Mouse (Mus musculus) small intestine, adult 2 months (tissue): Measurements from ENCODE around the gene Shcbp1l. TPM values are rescaled to one million over a fixed set of nuclear protein-coding genes. Genes with fewer than 3 reads are reported as not detected.
"Not testable (repeated sequence)": the region's sequence is repeated elsewhere in the genome, so short reads cannot be mapped to it uniquely, and the experiment has no call there.

ENCODE experiments used
- H3K27ac ChIP-seq: fragments of 200-500 bp; 2 replicates; pipeline ENCODE4 v1.5.1; 2012; ENCODE audit warnings: low read depth, low read length, control low read depth, inconsistent platforms; ENCODE audit not compliant: insufficient read depth
- H3K27me3 ChIP-seq: fragments of 200-500 bp; 2 replicates; pipeline ENCODE4 v1.6.1; 2012; ENCODE audit warnings: mild to moderate bottlenecking, moderate library complexity, low read length, inconsistent platforms; ENCODE audit not compliant: control insufficient read depth, insufficient read depth
- H3K36me3 ChIP-seq: fragments of 200-500 bp; 2 replicates; pipeline ENCODE4 v1.6.1; 2012; ENCODE audit warnings: mild to moderate bottlenecking, low read length, control low read depth, inconsistent platforms; ENCODE audit not compliant: control insufficient read depth, insufficient read depth
- H3K4me1 ChIP-seq: fragments of 200-500 bp; 2 replicates; pipeline ENCODE4 v1.6.1; 2012; ENCODE audit warnings: low read length, inconsistent platforms, mixed read lengths; ENCODE audit not compliant: control insufficient read depth, insufficient read depth, insufficient read length
- H3K4me3 ChIP-seq: fragments of 200-500 bp; 2 replicates; pipeline ENCODE4 v1.5.1; 2012; ENCODE audit warnings: low read depth, mild to moderate bottlenecking, control low read depth, inconsistent platforms, low read length, moderate library complexity
- CTCF ChIP-seq: fragments of 200-500 bp; IDR thresholded peaks from 2 replicates; pipeline ENCODE4 v1.5.1; 2012; ENCODE audit warnings: low read depth, mild to moderate bottlenecking, control low read depth, inconsistent platforms, low read length, moderate library complexity, mixed read lengths; ENCODE audit not compliant: insufficient replicate concordance, insufficient read length; ENCODE audit errors: extremely low read depth
- POLR2A ChIP-seq: fragments of 200-500 bp; IDR thresholded peaks from 2 replicates; pipeline ENCODE4 v1.6.1; 2012; ENCODE audit warnings: low read depth, mild to moderate bottlenecking, control low read depth, inconsistent platforms, low read length, moderate library complexity
- WGBS: fragments of 180-500 bp; shearing (Covaris S2); methylation state at CpG from one replicate; pipeline ENCODE4 v1.1.7; 2018; 5-methylcytosine and 5-hydroxymethylcytosine counted together
- polyA plus RNA-seq: library from polyadenylated mRNA; depleted of rRNA; stranded (reverse); fragments of >200 nt; gene quantifications from 2 replicates; pipeline ENCODE4 v1.2.3, GENCODE M21; 2012

Gene Shcbp1l
- polyA plus RNA-seq, 1 experiment, result not detected

- peak overlapping the region; percentile 53 for H3K4me3 ChIP-seq
- H3K27me3 ChIP-seq, H3K27ac ChIP-seq, H3K4me1 ChIP-seq, H3K36me3 ChIP-seq: not testable (repeated sequence)
- WGBS, result 84% methylated on average over 24 of the region's 24 CpGs
- TF ChIP-seq POLR2A, result peak; percentile 13; the same call in 1 of the 2 replicates
These were observed 10.7 kb upstream of the Shcbp1l start for GRCm38 (mm10) chr1:153414114-153414723.

- no peaks in the 10 kb centered on the region for H3K4me1 ChIP-seq
- TF ChIP-seq POLR2A, result no peak
- no peak for TF ChIP-seq CTCF
- WGBS, result 74% methylated on average over 4 of the region's 4 CpGs
- H3K27me3 ChIP-seq, result no peaks in the 10 kb centered on the region
- H3K27ac ChIP-seq, result peak overlapping the region; percentile 63
- H3K36me3 ChIP-seq, result no peaks in the 10 kb centered on the region
- H3K4me3 ChIP-seq, result no peak overlapping the region
These were observed 10.0 kb upstream of the Shcbp1l start for GRCm38 (mm10) chr1:153414962-153415361.

GRCm38 (mm10) chr1:153415742-153416141 lies 9.2 kb upstream of the Shcbp1l start:
- H3K4me1 ChIP-seq, H3K36me3 ChIP-seq, H3K4me3 ChIP-seq, H3K27me3 ChIP-seq, H3K27ac ChIP-seq: not testable (repeated sequence)
- WGBS, result 50% methylated on average over 3 of the region's 5 CpGs

- not testable (repeated sequence) for H3K4me1 ChIP-seq, H3K27ac ChIP-seq, H3K36me3 ChIP-seq, H3K4me3 ChIP-seq, H3K27me3 ChIP-seq
- WGBS, result 69% methylated on average over 3 of the region's 3 CpGs
These were observed 8.6 kb upstream of the Shcbp1l start for GRCm38 (mm10) chr1:153416271-153416832.

GRCm38 (mm10) chr1:153417805-153418204 lies 7.2 kb upstream of the Shcbp1l start:
- H3K27me3 ChIP-seq, H3K4me1 ChIP-seq, H3K4me3 ChIP-seq, H3K36me3 ChIP-seq, H3K27ac ChIP-seq: not testable (repeated sequence)
- WGBS, result 87% methylated on average over 4 of the region's 4 CpGs

GRCm38 (mm10) chr1:153424271-153424670 lies 691 bp upstream of the Shcbp1l start:
- Histone ChIP-seq H3K4me3 (no peak overlapping the region; the same call in 1 of the 2 replicates), H3K27ac (no peak overlapping the region), H3K27me3 (no peaks in the 10 kb centered on the region; the same call in 1 of the 2 replicates), H3K36me3 (no peaks in the 10 kb centered on the region), H3K4me1 (peaks cover 13% of the 10 kb centered on the region)
- whole genome bisulfite sequencing, result 13% methylated on average over 12 of the region's 12 CpGs
- TF ChIP-seq CTCF (no peak), POLR2A (no peak)

- Histone ChIP-seq H3K4me3 (no peak overlapping the region), H3K36me3 (no peaks in the 10 kb centered on the region), H3K27ac (no peak overlapping the region), H3K27me3 (no peaks in the 10 kb centered on the region), H3K4me1 (no peaks in the 10 kb centered on the region)
- TF ChIP-seq POLR2A (no peak), CTCF (no peak)
- WGBS, result 76% methylated on average over 7 of the region's 7 CpGs
These were observed 6.2 kb downstream of the Shcbp1l start for GRCm38 (mm10) chr1:153431158-153431557.

- Histone ChIP-seq H3K27ac (no peak overlapping the region), H3K27me3 (no peaks in the 10 kb centered on the region), H3K4me3 (no peak overlapping the region), H3K4me1 (no peaks in the 10 kb centered on the region), H3K36me3 (no peaks in the 10 kb centered on the region)
- 71% methylated on average over 10 of the region's 10 CpGs for WGBS
- TF ChIP-seq POLR2A (no peak), CTCF (no peak)
These were observed 6.7 kb downstream of the Shcbp1l start for GRCm38 (mm10) chr1:153431701-153432100.
